Mouse (Mus musculus): ENCODE measurements around the gene Elmo3. TPM values are rescaled to one million over a fixed set of nuclear protein-coding genes. Genes with fewer than 3 reads are reported as not detected.

Elmo3 gene
- polyA plus RNA-seq, 1 experiment from 2014 or later, result 15.5 TPM

DNA sequence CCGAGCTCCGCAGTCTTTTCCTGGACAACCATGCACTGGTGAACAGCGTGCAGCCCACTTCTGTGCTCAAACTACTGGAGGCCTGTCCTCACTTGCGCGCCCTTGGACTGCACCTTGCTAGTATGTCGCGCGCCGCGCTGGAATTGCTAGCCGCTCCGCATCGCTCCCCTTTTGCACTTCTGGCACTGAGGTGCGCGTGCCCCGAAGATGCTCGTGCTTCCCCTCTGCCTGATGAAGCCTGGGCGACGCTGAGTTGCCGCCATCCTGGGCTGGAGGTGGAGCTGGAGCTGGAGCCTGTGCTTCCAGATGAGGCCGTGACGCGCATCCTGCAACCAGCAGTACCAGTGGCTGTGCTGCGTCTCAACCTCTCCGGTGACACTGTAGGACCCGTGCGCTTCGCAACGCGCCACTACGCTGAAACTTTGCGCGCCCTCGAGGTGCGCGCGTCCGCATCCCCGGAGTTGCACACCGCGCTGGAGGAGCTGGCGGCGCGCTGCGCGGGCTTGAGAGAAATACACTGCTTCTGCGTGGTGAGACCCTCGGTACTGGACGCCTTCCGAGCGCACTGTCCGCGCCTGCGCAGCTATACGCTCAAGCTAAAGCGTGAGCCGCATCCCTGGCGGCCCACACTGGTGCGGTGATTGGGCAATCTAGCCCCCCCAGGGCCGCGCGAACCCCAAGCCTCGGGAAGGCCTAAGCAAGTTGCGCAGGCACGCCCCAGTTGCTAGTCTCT lies 36.9 kb upstream of the Elmo3 start:
- Histone ChIP-seq H3K9ac (ENCODE audit: low read depth, low read length) (peak overlapping the region; percentile 40; the same call in 1 of the 2 replicates), H3K4me1 (replicated peaks; ENCODE audit: insufficient read depth, low read length) (peaks cover 15% of the 10 kb centered on the region; the same call in 1 of the 2 replicates), H3K4me2 (ENCODE audit: low read length) (peak overlapping the region; percentile 86), H3K27me3 (ENCODE audit: insufficient read depth, low read length) (peaks cover 69% of the 10 kb centered on the region), H3K36me3 (ENCODE audit: insufficient read depth, low read length) (no peaks in the 10 kb centered on the region), H3K27ac (0 out of 2 replicates have a peak overlapping the region, but pooled peaks have one; percentile 25), H3K9me3 (replicated peaks; ENCODE audit: low read length) (no peaks in the 10 kb centered on the region), H3K4me3 (replicated peaks; ENCODE audit: low read depth, low read length) (peak overlapping the region; percentile 43)
- DNase-seq (ENCODE audit: low spot score) (peak; percentile 40), ATAC-seq (replicated peaks; ENCODE audit: low FRiP score, low read depth) (0 out of 2 replicates have a peak, but pooled peaks have one; percentile 15)
- no peak for TF ChIP-seq CTCF (IDR thresholded peaks at IDR 0.05; ENCODE audit: low read depth)
- WGBS, result 1% methylated on average over 65 of the region's 65 CpGs

GRCm38 (mm10) chr8:105269075-105269458 lies 36.3 kb upstream of the Elmo3 start:
- ATAC-seq (replicated peaks; ENCODE audit: low FRiP score, low read depth) (no peak), DNase-seq (ENCODE audit: low spot score) (peak; percentile 16)
- WGBS, result 2% methylated on average over 10 of the region's 10 CpGs
- Histone ChIP-seq H3K36me3 (ENCODE audit: insufficient read depth, low read length) (no peaks in the 10 kb centered on the region), H3K4me2 (ENCODE audit: low read length) (peak overlapping the region; percentile 86), H3K9me3 (replicated peaks; ENCODE audit: low read length) (no peaks in the 10 kb centered on the region), H3K27ac (0 out of 2 replicates have a peak overlapping the region, but pooled peaks have one; percentile 25), H3K9ac (ENCODE audit: low read depth, low read length) (peak overlapping the region; percentile 43; the same call in 1 of the 2 replicates), H3K4me1 (replicated peaks; ENCODE audit: insufficient read depth, low read length) (peaks cover 15% of the 10 kb centered on the region; the same call in 1 of the 2 replicates), H3K27me3 (ENCODE audit: insufficient read depth, low read length) (peaks cover 69% of the 10 kb centered on the region), H3K4me3 (replicated peaks; ENCODE audit: low read depth, low read length) (peak overlapping the region; percentile 43)
- TF ChIP-seq CTCF (IDR thresholded peaks at IDR 0.05; ENCODE audit: low read depth), result no peak

GRCm38 (mm10) chr8:105269461-105269947 lies 35.9 kb upstream of the Elmo3 start, which contains the start of gene Hsf4:
TSS of gene Hsf4 (plus strand) at chr8:105269801.
- H3K27ac ChIP-seq, result 0 out of 2 replicates have a peak within 1 kb of the TSS, but pooled peaks have one; percentile 25
- WGBS, result 0% methylated on average over 40 of the region's 42 CpGs
- H3K9ac ChIP-seq (ENCODE audit: low read depth, low read length), result peak within 1 kb of the TSS; percentile 43; the same call in 1 of the 2 replicates
- H3K27me3 ChIP-seq (ENCODE audit: insufficient read depth, low read length), result peaks cover 74% of the 10 kb centered on the region
- H3K4me1 ChIP-seq (replicated peaks; ENCODE audit: insufficient read depth, low read length), result peaks cover 15% of the 10 kb centered on the region; the same call in 1 of the 2 replicates
- DNase-seq (ENCODE audit: low spot score), result peak; percentile 27
- no peaks in the 10 kb centered on the region for H3K9me3 ChIP-seq (replicated peaks; ENCODE audit: low read length)
- H3K4me3 ChIP-seq (replicated peaks; ENCODE audit: low read depth, low read length), result peak within 1 kb of the TSS; percentile 43
- no peaks in the 10 kb centered on the region for H3K36me3 ChIP-seq (ENCODE audit: insufficient read depth, low read length)
- peak within 1 kb of the TSS; percentile 86 for H3K4me2 ChIP-seq (ENCODE audit: low read length)
- no peak for TF ChIP-seq CTCF (IDR thresholded peaks at IDR 0.05; ENCODE audit: low read depth)
- peak; percentile 8; the same call in 1 of the 2 replicates for ATAC-seq (replicated peaks; ENCODE audit: low FRiP score, low read depth)

DNA sequence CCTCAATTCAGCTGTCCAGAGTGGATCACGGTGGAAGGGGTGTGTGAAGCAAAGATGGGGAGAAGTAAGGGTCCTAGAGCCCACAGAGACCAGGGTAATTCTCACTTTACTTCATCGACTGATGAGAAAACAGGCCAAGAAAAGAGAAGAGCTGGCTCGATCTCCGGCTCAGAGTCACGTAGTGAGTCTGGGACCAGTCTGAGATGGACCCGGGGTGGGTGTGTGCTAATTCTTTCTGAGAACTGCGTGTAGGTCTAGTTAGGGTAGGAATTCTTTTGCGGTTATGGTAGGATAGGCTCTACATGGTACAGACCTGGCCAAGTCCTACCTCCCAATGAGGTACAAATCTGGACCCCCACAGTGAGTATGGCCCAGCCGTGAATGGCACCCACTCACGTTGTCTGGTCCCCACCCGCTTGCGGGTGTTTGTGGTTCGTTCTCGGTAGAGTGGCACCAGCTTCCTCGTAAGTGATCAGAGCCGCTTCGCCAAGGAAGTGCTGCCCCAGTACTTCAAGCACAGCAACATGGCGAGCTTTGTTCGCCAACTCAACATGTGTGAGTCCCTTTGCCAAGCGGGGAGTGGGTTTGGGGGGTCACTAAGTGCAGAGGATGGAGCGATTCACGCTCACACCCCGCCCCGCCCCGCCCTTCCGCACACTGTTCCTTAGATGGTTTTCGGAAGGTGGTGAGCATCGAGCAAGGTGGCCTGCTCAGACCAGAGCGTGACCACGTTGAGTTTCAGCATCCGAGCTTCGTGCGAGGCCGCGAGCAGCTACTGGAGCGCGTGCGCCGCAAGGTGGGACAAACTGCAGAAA lies 35.1 kb upstream of the Elmo3 start:
- Histone ChIP-seq H3K27me3 (ENCODE audit: insufficient read depth, low read length) (peaks cover 77% of the 10 kb centered on the region), H3K27ac (no peak overlapping the region), H3K4me3 (replicated peaks; ENCODE audit: low read depth, low read length) (peak overlapping the region; percentile 43), H3K9me3 (replicated peaks; ENCODE audit: low read length) (no peaks in the 10 kb centered on the region), H3K4me2 (ENCODE audit: low read length) (peak overlapping the region; percentile 86), H3K9ac (ENCODE audit: low read depth, low read length) (peak overlapping the region; percentile 43; the same call in 1 of the 2 replicates), H3K36me3 (ENCODE audit: insufficient read depth, low read length) (no peaks in the 10 kb centered on the region), H3K4me1 (replicated peaks; ENCODE audit: insufficient read depth, low read length) (peaks cover 15% of the 10 kb centered on the region; the same call in 1 of the 2 replicates)
- WGBS, result 4% methylated on average over 39 of the region's 39 CpGs
- ATAC-seq (replicated peaks; ENCODE audit: low FRiP score, low read depth) (no peak), DNase-seq (ENCODE audit: low spot score) (no peak)
- no peak for TF ChIP-seq CTCF (IDR thresholded peaks at IDR 0.05; ENCODE audit: low read depth)

GRCm38 (mm10) chr8:105270916-105271186 lies 34.5 kb upstream of the Elmo3 start:
- H3K9me3 ChIP-seq (replicated peaks; ENCODE audit: low read length), result no peaks in the 10 kb centered on the region
- no peak overlapping the region for H3K4me2 ChIP-seq (ENCODE audit: low read length)
- no peak for ATAC-seq (replicated peaks; ENCODE audit: low FRiP score, low read depth)
- DNase-seq (ENCODE audit: low spot score), result no peak
- H3K27me3 ChIP-seq (ENCODE audit: insufficient read depth, low read length), result peaks cover 77% of the 10 kb centered on the region
- no peak overlapping the region for H3K9ac ChIP-seq (ENCODE audit: low read depth, low read length)
- no peak for TF ChIP-seq CTCF (IDR thresholded peaks at IDR 0.05; ENCODE audit: low read depth)
- no peaks in the 10 kb centered on the region for H3K36me3 ChIP-seq (ENCODE audit: insufficient read depth, low read length)
- 2% methylated on average over 11 of the region's 11 CpGs for WGBS
- H3K4me3 ChIP-seq (replicated peaks; ENCODE audit: low read depth, low read length), result no peak overlapping the region
- no peak overlapping the region for H3K27ac ChIP-seq
- H3K4me1 ChIP-seq (replicated peaks; ENCODE audit: insufficient read depth, low read length), result peaks cover 15% of the 10 kb centered on the region; the same call in 1 of the 2 replicates

DNA sequence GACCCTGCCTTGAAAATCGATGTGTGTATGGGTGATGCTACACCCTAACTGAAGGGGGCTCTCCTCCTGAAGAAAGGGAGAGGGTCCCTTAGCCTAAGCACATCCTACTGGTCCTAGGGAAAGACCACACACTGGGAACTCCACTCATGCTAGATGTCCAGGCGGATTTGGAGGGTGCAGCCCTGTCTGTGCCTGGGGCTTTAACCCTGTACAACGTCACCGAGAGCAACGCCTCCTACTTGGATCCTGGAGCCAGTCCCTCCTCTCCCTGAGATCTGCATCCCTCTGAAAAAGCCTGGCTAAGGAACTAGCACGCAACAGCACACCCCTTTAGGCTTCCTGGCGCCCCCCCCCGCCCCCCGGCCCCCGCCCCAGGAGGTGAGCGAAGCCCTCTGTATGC lies 30.0 kb upstream of the Elmo3 start:
- no peak for ATAC-seq (replicated peaks; ENCODE audit: low FRiP score, low read depth)
- 6% methylated on average over 11 of the region's 11 CpGs for WGBS
- Histone ChIP-seq H3K27ac (no peak overlapping the region), H3K27me3 (ENCODE audit: insufficient read depth, low read length) (peaks cover 66% of the 10 kb centered on the region), H3K4me2 (ENCODE audit: low read length) (peak overlapping the region; percentile 69), H3K4me3 (replicated peaks; ENCODE audit: low read depth, low read length) (0 out of 2 replicates have a peak overlapping the region, but pooled peaks have one; percentile 31), H3K4me1 (replicated peaks; ENCODE audit: insufficient read depth, low read length) (0 out of 2 replicates have a peak, but pooled peaks cover 2% of the 10 kb centered on the region), H3K9me3 (replicated peaks; ENCODE audit: low read length) (no peaks in the 10 kb centered on the region), H3K9ac (ENCODE audit: low read depth, low read length) (no peak overlapping the region), H3K36me3 (ENCODE audit: insufficient read depth, low read length) (no peaks in the 10 kb centered on the region)
- no peak for DNase-seq (ENCODE audit: low spot score)
- no peak for TF ChIP-seq CTCF (IDR thresholded peaks at IDR 0.05; ENCODE audit: low read depth)

Measured in kidney, postnatal 0 days (tissue).